Mouse (Mus musculus) stomach, postnatal 0 days (tissue): Measurements from ENCODE around the gene Maf.

Experiments
- CTCF ChIP-seq: IDR thresholded peaks from 2 replicates; pipeline ENCODE4 v1.5.1; 2016; ENCODE audit warnings: antibody characterized with exemption, low read depth, mild to moderate bottlenecking, moderate library complexity
- EP300 ChIP-seq: optimal IDR thresholded peaks from 2 replicates; pipeline ENCODE3; 2016; ENCODE audit warnings: antibody characterized with exemption

- TF ChIP-seq CTCF, result no peak
- no peak for TF ChIP-seq EP300
Observed at GRCm38 (mm10) chr8:115745648-115746047, 38.1 kb upstream of the Maf start.
